In the genomic region with DNA sequence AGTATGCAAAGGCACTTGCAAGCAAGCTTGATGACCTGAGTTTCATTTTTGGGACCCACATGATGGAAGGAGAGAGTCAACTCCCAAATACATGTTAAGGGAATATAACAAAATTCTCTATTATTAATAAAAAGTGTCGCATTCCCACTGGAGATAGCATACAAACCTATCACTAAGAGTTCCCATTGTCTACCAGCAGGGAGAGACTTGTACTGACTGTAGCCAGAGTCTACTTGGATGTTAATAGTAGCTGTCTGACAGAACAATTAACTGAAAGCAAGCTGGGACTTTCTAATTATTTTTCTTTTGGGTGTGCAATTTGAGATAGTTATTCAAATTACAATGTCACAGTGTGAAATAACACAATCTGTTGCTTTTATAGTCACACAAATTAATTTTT, we compare ENCODE assay signal across 29 mouse cellular contexts. TPM values are rescaled to one million over a fixed set of nuclear protein-coding genes. Genes with fewer than 3 reads are reported as not detected.
"Had no signal": no experiment of that assay in that cellular context is flagged by ENCODE, and none has a peak within 500 bp of the region (broad histone marks: within the 10 kb centered on the region; RNA-seq: fewer than 3 reads in every experiment).

No protein-coding gene starts in this region.

- H3K9ac ChIP-seq: heart, embryonic 13.5 days; heart, embryonic 15.5 days; hindbrain, embryonic 12.5 days; hindbrain, embryonic 14.5 days; kidney, embryonic 15.5 days; limb, embryonic 13.5 days; limb, embryonic 15.5 days; liver, embryonic 12.5 days; liver, embryonic 14.5 days had no signal

- ATAC-seq: hindbrain, embryonic 16.5 days; intestine, embryonic 16.5 days; liver, embryonic 12.5 days had no signal

- H3K4me3 ChIP-seq: heart, adult 2 months; heart, embryonic 13.5 days; heart, embryonic 15.5 days; hindbrain, embryonic 12.5 days; kidney, embryonic 15.5 days; limb, embryonic 13.5 days; limb, embryonic 15.5 days; liver, embryonic 12.5 days had no signal

- H3K4me2 ChIP-seq: heart, embryonic 11.5 days; heart, embryonic 13.5 days; heart, embryonic 15.5 days; hindbrain, embryonic 12.5 days; hindbrain, embryonic 14.5 days; kidney, embryonic 15.5 days; limb, embryonic 13.5 days; limb, embryonic 15.5 days; liver, embryonic 12.5 days had no signal

- H3K9me3 ChIP-seq: heart, embryonic 13.5 days; heart, embryonic 15.5 days; hindbrain, embryonic 12.5 days; kidney, embryonic 15.5 days; limb, embryonic 13.5 days; limb, embryonic 15.5 days; liver, embryonic 12.5 days had no signal

- H3K27me3 ChIP-seq: heart, embryonic 13.5 days; heart, embryonic 15.5 days; hindbrain, embryonic 12.5 days; kidney, embryonic 15.5 days; limb, embryonic 13.5 days; limb, embryonic 15.5 days; liver, embryonic 12.5 days had no signal

- H3K27ac ChIP-seq: heart, adult 2 months; heart, embryonic 13.5 days; heart, embryonic 15.5 days; hindbrain, embryonic 12.5 days; hindbrain, embryonic 14.5 days; kidney, embryonic 15.5 days; kidney, postnatal 0 days; limb, embryonic 13.5 days; limb, embryonic 15.5 days; liver, embryonic 12.5 days; liver, embryonic 14.5 days had no signal

- DNase-seq: gastrocnemius, postnatal 14 days; gastrocnemius, postnatal 36 days; heart, adult 11 months; heart, adult 2 months; heart, postnatal 14 days; heart, postnatal 36 days; kidney, adult 11 months; kidney, adult 2 months; kidney, adult 9 months; kidney, postnatal 14 days; kidney, postnatal 36 days; layer of hippocampus, adult 9-11 months; layer of hippocampus, postnatal 36 days; left cerebral cortex, postnatal 4 days had no signal

- H3K4me1 ChIP-seq: heart, embryonic 13.5 days; heart, embryonic 15.5 days; hindbrain, embryonic 12.5 days; kidney, embryonic 15.5 days; limb, embryonic 13.5 days; limb, embryonic 15.5 days; liver, embryonic 12.5 days had no signal

- H3K36me3 ChIP-seq: heart, embryonic 13.5 days; heart, embryonic 15.5 days; hindbrain, embryonic 12.5 days; kidney, embryonic 15.5 days; limb, embryonic 13.5 days; limb, embryonic 15.5 days; liver, embryonic 12.5 days had no signal

RNA-seq across cellular contexts. Expression of gene Thsd7b, which starts 31.1 kb away (rescaled TPM):
- total RNA-seq: hematopoietic stem cell, adult 5-6 weeks; liver, adult 2 months had no signal
- polyA plus RNA-seq: liver, adult 2 months had no signal
